Mouse (Mus musculus): Measurements from ENCODE around the gene Slco2b1. TPM values are rescaled to one million over a fixed set of nuclear protein-coding genes. Genes with fewer than 3 reads are reported as not detected.
"Not testable (repeated sequence)": the region's sequence is repeated elsewhere in the genome, so short reads cannot be mapped to it uniquely, and the experiment has no call there.

Slco2b1 gene
- polyA plus RNA-seq, 1 experiment, result 25.2 TPM

DNA sequence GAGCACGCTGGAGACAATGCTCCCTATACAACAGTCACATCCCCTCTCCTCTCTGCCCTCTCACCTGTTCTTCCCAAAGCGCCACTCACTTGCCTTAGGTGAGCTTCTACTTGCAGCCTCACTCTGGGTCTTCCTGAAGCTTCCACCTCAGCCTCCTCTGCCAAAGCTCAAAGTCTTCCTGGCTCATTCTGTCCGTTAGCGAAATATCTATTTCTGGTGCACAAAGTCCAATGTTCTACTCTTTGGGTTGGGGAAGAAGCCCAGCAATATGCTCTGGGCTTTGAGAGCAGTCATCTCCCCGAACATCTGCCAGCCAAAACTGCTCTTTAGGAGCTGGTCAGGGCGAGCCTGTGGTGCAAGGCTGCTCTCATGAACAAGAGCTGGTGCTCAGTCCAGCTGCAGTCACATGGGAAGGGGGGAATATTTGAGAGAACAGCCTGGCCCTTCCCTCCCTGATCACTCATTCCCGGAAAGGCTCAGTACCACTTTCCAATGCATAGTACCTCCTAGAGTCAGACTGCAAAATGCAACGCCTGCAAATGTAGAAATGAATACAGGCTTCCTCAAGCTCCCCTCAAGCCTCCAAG lies 15.6 kb downstream of the Slco2b1 start:
- DNase-seq (ENCODE audit: low read depth, low spot score), result no peak
- 40% methylated on average over 8 of the region's 8 CpGs for WGBS

- 39% methylated on average over 5 of the region's 5 CpGs for WGBS
- not testable (repeated sequence) for DNase-seq (ENCODE audit: low read depth, low spot score)
Observed at GRCm38 (mm10) chr7:99694424-99694823, 16.7 kb downstream of the Slco2b1 start.

- WGBS, result 96% methylated on average over 3 of the region's 3 CpGs
- no peak for DNase-seq (ENCODE audit: low read depth, low spot score)
Observed at GRCm38 (mm10) chr7:99693976-99694375, 17.2 kb downstream of the Slco2b1 start.

GRCm38 (mm10) chr7:99693387-99693786 lies 17.8 kb downstream of the Slco2b1 start:
- peak; percentile 64 for DNase-seq (ENCODE audit: low read depth, low spot score)
- WGBS, result 33% methylated on average over 3 of the region's 3 CpGs

DNA sequence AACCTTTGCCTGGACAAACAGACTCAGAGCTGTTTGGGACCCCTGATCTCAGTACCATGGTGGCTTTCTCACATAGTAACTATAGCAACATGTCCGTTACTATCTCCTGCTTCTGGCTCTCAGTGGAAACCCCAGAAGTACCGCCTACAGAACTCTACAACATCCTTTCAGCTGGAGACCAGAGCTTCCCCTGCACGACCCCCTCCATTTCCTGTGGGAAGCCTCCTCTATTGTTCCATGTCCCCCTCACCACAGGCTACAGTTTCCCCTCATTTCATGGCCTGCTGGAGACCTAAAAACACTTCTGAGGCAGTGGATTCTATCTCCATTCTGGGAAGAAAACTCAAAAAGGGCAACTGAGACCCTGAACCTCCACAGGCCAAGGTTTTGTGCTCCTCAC lies 18.7 kb downstream of the Slco2b1 start:
- WGBS, result 74% methylated on average over 3 of the region's 3 CpGs
- DNase-seq (ENCODE audit: low read depth, low spot score), result no peak

GRCm38 (mm10) chr7:99690819-99691218 lies 20.3 kb downstream of the Slco2b1 start:
- no peak for DNase-seq (ENCODE audit: low read depth, low spot score)
- WGBS, result 35% methylated on average over 7 of the region's 7 CpGs

DNA sequence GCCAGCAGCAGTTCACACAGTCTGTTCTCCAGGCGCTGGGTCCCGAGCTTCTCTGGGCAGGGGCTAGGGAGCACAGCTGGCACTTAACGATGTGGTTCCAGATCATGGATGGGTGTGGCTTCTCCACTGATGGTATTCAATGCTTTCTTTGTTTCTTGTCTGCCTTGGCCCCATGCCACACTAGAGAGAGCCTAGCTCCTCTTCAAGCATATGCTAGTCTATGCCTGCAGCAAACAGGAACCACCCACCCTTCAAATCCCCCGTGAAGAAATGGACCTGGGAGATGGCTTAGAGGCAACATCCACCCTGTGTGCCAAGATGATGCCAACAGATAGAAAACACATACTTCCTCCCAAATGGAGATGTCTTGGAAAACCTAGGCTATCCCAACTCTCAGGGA lies 27.1 kb downstream of the Slco2b1 start:
- DNase-seq (ENCODE audit: low read depth, low spot score), result no peak
- 15% methylated on average over 4 of the region's 4 CpGs for WGBS

DNA sequence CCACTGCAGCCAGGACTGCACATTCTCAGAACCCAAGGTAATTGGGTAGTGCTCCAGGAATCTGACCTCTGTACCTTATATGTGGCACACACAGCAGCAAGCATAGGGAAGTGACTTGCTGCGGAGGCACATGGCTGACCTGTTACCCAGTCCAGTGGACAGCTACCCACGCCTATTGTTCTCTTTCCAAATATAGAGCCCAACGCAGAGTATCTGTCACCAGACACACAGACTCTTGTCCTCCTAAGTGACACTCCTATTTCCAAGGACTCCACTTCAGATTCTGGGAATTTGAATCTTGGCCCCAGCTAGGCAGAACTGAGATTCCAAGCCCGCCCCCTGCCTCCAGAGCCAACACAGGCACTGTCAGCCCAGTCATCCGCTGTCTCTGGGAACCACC lies 30.4 kb downstream of the Slco2b1 start:
- WGBS, result 40% methylated on average over 5 of the region's 5 CpGs

DNA sequence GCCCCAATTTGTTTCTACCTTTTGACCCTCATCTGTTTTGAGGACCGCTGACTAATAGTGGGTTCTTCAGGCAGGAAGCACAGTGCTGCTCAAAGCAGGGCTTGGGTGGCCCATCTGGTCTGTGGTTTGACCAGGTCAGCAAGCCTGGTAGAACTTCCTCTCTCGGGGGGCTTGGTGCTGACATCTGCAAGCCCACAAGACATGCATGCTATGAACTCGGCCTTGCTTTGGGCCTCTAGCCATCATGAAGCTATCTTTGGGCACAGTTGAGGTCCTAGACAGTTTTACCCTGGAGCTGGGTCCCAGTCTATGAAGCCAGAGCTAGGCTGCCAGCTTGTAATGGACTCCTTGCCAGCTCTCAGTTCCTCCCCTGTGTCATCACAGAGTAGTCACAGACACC lies 36.2 kb downstream of the Slco2b1 start:
- DNase-seq (ENCODE audit: low read depth, low spot score), result no peak

More for the DNA sequence above, 30.4 kb downstream of the Slco2b1 start:
- DNase-seq (ENCODE audit: low read depth, low spot score), result no peak

GRCm38 (mm10) chr7:99674209-99674608 lies 36.9 kb downstream of the Slco2b1 start:
- 49% methylated on average over 5 of the region's 5 CpGs for WGBS

More for the DNA sequence above, 36.2 kb downstream of the Slco2b1 start:
- WGBS, result 77% methylated on average over 3 of the region's 3 CpGs

DNA sequence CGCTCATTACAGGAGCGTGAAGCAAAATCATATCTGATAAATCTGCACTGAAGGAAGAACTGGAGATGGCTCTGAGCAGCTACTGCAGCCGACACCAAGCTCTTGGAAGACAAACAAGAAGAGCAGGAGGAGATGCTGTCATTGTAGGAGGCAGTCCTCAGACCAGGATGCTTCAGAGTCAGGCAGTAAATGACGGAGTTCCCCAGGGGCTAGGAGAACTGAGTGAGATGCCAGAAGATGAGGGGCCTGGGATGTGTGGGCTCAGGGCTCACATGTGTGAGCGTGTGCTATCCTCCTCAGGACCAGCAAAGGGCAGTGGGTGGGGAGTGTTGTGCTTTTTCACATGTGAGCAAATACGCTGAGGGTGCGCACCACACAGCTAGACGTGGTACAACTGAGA lies 38.0 kb downstream of the Slco2b1 start:
- no peak for DNase-seq (ENCODE audit: low read depth, low spot score)
- WGBS, result 86% methylated on average over 8 of the region's 8 CpGs

More at GRCm38 (mm10) chr7:99674209-99674608, 36.9 kb downstream of the Slco2b1 start:
- DNase-seq (ENCODE audit: low read depth, low spot score), result no peak

- DNase-seq (ENCODE audit: low read depth, low spot score), result no peak
- WGBS, result 60% methylated on average over 9 of the region's 9 CpGs
Observed at GRCm38 (mm10) chr7:99671544-99672435, 39.4 kb downstream of the Slco2b1 start.

DNA sequence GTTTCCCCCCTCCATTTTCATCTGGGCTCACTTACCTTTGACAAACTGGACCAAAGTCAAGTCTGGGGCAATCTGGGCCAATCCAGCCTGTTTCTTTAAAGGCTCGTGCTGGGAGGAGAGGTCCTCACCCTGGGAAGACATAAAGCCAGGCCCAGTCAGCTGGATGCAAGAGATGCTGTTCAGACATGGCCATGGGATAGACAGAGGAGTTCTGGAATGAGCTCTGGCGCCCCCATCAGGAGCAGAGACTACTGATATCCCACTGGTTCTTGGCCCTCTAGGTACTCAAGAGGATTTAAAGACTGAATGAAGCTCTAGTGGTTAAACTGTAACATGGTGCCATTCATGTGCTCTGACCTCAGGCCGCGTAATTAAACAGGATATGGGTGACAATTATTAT lies 40.2 kb downstream of the Slco2b1 start:
- DNase-seq (ENCODE audit: low read depth, low spot score), result no peak
- 81% methylated on average over 4 of the region's 4 CpGs for WGBS

DNA sequence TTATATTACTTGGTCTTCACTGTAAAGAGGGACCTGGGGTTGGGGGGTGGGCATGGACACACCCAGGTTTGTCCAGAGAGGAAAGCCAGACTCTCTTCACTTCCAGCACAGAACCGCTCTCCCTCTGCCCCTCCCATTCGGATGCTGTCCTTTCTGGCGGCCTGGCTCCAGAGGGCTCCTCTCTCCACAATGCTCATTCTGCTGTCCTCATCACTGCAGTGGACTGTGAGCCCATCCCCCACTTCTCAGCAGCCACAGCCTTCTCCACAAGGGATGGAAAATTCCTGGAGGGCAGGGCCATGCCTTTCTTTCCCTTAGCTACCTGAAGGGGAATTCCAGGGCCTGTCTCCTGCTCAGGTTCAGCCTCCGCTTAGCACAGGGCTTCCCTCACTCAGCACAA lies 42.3 kb downstream of the Slco2b1 start:
- DNase-seq (ENCODE audit: low read depth, low spot score), result no peak
- 70% methylated on average over 4 of the region's 4 CpGs for WGBS

GRCm38 (mm10) chr7:99667096-99667495 lies 44.0 kb downstream of the Slco2b1 start:
- no peak for DNase-seq (ENCODE audit: low read depth, low spot score)
- 86% methylated on average over 16 of the region's 16 CpGs for WGBS

DNA sequence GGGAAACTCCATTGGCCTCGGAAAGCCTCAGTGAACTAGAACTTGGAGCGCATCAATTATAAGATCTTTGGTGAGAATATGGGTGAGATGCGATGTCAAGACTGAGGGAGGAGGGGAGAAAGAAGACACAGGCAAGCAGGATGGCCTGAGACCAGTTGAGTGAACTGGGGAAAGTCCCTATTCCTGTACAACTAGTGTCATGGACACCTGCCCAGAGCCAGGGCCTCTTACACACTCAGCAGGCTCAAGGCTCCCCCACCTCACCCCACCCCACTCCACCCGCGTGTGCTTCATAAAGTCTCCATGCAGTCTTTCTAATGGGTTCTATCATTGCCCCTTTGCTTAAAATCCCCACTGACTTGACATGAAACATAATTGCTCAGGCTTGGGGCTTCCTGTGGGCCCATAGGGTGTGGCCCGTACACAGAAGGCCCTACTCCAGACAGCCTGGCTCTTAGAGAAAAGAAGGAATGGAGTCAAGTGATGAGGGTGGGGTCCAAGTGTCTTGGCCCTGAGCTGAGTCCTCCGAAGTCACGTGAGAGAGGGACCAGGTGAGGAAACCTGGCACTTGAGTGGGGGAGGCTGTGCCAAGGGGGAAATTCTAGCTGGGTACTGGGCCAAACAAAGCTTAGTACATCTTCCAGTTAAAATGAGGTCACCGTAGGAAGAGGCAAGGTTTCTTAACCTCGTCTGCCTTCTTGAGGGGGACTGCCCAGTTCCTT lies 45.2 kb downstream of the Slco2b1 start:
- 45% methylated on average over 10 of the region's 10 CpGs for WGBS
- DNase-seq (ENCODE audit: low read depth, low spot score), result no peak

DNA sequence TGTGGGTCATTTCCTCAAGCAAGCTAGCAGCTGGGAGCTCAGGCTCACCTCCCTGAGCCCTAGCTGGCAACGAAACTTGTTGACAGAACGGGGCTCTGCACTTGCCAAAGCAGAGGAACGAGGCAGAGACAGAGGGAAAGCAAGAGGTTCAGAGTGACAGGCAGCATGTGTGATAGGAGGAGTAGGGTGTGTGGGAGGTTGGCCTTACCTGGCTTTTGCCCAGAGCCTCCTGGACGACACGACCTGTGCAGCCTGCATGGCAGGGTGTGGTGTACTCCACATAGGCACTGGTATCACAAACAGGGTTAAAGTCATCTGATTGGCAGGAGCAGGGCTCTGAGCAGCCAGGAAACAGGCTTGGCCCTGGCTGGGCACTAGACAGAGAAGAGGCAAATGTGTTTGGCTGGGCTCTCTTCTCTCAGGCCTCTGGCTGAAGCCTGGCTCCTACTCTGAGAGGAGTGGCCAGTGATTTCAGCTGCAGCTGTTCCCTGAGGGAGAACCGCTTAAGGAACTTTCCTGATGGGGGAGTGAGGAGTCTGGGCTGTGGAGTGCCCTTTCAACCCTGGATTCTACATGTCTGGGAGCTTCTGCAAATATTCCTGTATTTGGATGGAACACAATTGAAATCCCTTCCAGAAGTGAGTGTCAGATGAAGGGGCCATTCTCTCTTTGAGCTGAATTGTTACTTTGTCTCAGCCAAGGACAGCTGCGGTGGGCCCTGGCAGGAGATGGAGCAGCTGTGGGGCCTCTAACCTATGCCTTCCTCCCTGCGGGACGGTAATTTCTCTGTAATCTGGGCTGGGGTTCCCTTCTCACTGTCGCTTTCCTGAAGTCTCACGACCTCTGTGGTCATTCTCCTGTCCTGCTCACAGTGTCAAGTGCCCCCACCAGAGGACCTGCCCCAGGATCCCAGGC lies 46.3 kb downstream of the Slco2b1 start:
- DNase-seq (ENCODE audit: low read depth, low spot score), result peak; percentile 55
- WGBS, result 18% methylated on average over 11 of the region's 11 CpGs

- no peak for DNase-seq (ENCODE audit: low read depth, low spot score)
- WGBS, result 92% methylated on average over 9 of the region's 9 CpGs
Observed at GRCm38 (mm10) chr7:99663507-99664220, 47.5 kb downstream of the Slco2b1 start.

GRCm38 (mm10) chr7:99662311-99662710 lies 48.8 kb downstream of the Slco2b1 start:
- DNase-seq (ENCODE audit: low read depth, low spot score), result no peak
- 83% methylated on average over 2 of the region's 2 CpGs for WGBS

Measured in large intestine, adult 2 months (tissue).